Mouse (Mus musculus): ENCODE results near the gene Gm12169.
"Not testable (repeated sequence)": the region's sequence is repeated elsewhere in the genome, so short reads cannot be mapped to it uniquely, and the experiment has no call there.

Gm12169 gene

DNA sequence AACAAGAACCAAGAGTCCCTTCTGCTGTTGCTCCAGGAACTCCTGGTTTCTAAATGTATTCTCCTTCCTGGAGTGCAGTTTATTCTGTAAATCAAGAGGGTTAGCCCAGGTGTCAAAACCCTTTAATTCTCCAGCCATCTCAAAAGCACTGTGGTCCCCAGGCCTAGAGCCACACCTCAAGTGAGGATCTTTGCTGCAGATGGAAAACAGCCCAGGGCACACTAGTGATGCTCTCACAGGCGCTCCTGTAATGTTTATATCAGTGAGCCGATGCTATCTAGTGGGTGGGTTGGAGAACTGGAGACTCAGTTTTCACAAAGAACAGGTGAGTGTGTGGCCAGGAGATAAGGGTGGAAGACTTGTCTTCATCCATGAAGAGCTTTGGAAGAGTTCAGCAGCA, at the start of gene Gm12169:
TSS of gene Gm12169 (plus strand) at position 301 of the 400 bp plus-strand sequence.
- DNase-seq, result no peak

DNA sequence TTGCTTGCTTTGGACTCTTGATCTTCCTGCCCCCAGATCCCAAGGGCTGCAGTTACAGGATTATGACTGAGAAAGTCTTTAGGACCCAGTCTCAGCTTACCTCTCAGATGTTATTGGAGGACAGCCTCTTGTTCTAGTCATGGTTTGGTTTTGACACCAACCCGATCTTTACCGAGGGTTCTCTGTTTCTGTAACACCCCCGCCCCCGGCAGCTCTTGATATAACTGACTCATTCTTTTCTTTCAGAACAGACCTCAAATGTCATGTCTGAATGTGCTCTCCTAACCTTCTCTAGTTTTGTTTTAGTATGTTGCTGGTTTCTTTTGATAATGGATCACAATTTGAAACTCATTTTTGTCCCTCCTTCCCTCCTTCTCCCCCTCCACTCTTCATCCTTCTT, 49.8 kb upstream of the Gm12169 start:
- DNase-seq, result no peak

DNA sequence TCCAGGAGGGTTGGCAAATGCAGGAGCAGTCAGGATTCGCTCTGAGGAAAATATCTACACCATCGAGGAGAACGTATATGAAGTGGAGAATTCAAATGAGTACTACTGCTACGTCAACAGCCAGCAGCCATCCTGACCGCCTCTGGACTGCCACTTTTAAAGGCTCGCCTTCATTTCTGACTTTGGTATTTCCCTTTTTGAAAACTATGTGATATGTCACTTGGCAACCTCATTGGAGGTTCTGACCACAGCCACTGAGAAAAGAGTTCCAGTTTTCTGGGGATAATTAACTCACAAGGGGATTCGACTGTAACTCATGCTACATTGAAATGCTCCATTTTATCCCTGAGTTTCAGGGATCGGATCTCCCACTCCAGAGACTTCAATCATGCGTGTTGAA, 44.7 kb upstream of the Gm12169 start:
- DNase-seq, result no peak

DNA sequence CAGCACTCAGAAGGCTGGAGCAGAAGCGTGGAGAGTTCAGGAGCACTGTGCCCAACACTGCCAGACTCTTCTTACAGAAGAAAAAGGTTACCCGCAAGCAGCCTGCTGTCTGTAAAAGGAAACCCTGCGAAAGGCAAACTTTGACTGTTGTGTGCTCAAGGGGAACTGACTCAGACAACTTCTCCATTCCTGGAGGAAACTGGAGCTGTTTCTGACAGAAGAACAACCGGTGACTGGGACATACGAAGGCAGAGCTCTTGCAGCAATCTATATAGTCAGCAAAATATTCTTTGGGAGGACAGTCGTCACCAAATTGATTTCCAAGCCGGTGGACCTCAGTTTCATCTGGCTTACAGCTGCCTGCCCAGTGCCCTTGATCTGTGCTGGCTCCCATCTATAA, 43.5 kb upstream of the Gm12169 start:
- DNase-seq, result no peak

DNA sequence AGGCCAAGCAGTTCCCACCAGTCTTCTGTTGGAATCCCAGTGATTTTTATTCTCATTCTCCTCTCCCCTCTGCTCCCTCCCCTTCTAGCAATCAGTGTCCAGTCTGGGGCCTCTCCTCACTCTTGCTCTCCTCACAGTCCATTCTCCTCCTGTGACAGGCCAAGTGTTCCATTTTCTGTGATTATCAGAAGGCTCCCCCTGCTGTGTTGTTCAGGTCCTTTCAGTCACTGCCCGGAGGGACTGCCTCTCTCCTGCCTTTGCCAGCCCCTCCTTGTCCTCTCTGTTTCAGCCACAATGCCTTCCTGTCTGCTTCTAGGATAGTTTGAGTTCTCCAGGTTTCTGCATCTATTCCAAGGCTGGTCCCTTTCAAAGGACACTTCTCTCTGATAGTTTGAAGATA, 35.8 kb upstream of the Gm12169 start:
- DNase-seq, result no peak

DNA sequence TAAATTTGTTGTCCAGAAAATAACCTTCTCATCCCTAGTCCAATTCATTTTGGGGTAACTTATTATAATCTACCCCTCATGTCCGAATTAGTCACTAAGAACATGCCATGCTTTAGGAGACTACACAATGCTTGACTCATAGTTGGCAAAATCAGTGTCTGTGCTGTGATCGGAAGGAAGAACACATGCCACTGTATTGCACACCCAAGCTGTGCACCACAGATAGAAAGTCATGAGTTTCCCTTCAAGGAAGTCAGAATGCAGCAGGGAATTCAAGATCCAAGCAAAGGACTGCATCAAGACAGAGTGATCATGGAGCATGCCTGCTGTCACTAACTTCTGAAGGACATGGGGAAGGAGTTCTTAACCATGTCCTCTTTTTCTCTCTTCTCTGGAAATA, 35.4 kb upstream of the Gm12169 start:
- no peak for DNase-seq

DNA sequence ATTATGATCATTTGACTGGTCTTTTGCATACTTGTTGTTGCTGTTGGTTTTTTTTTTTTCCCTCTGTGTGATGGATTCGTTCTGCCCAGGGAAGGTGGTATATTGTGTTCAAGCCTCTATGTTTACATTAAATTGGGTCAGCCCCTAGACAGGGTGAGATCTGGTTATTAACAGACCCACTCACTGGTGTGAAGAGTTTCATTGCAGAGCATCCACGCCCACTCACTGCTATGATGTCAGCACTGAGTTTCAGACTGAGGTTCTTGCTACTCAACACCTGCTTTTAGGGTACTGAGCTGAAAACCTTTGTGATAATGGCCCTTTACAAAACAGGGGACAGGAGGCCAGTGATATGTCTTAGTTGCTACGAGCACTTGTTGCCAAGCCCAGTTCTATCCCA, 16.9 kb upstream of the Gm12169 start:
- no peak for DNase-seq

DNA sequence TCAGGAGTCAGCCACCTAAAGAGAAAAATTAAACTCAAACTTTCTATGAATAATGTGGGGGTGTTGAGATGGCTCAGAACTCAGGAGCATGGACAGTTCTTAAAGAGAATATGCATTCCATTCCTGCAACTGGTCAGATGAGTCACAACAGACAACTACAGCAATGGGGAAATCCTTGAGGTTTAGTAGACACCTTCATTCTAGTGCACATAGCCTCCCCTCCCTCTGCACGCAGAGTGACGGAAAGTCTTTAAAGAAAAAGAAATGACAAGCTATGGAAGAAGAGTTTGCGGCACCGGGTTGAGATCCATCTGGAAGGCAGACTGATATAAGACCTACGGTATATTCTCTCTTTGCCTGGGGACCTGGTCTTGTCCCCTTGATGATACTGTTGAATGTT, 14.1 kb upstream of the Gm12169 start:
- DNase-seq, result no peak

DNA sequence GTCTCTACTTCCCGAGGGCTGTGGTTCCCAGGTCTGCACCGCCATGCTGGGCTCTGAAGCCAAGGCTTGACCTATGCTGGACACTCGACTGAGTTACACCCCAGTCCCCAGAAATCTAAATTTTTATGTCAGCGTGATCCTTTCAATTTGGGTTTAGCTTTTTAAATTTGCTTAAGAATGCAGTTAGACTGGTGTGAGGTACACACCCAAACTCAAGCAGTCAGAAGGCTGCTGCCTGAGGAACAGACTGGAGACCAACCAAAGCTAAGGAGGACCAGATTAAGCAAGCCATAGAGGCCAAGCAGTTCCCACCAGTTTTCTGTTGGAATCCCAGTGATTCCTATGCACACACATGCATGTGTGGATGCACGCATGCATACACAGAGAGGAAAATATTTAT, 2.7 kb upstream of the Gm12169 start:
- DNase-seq, result not testable (repeated sequence)

DNA sequence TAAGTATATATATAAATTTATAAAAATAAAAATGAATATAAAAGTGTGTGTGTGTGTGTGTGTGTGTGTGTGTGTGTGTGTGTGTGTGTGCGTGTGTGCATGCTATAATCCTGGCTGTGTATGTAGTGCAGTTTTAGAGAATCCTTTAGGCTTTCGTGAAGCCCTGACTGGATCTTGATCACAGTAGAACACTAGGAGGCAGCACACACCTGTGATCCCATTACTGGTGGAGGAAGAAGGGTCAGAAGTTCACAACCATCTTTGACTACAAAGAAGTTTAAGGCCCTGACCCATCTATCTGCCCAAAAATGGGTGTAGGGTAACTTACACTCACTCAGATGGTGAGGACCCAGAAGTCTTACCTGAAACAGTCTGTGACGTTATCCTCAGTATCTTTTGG, 1.3 kb upstream of the Gm12169 start:
- DNase-seq, result no peak

DNA sequence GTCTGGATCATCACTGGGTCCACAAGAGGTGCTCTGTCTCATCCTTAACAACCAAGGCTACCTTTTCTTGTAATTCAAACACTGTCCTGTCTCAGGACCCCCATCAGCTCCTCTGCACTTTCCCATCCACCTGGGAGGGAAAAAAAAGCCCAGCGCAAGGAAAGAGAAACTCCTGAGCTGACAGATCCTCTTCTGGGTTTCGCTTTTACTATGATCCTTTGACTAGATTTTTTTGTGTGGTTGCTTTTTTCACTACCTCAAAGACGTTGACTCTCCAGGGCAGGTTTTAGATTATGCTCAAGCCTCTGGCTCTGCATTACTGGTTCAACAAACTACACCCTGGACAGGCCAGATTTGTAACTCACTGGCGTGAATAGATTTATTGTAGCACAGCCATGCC, 6.1 kb downstream of the Gm12169 start:
- DNase-seq, result no peak

DNA sequence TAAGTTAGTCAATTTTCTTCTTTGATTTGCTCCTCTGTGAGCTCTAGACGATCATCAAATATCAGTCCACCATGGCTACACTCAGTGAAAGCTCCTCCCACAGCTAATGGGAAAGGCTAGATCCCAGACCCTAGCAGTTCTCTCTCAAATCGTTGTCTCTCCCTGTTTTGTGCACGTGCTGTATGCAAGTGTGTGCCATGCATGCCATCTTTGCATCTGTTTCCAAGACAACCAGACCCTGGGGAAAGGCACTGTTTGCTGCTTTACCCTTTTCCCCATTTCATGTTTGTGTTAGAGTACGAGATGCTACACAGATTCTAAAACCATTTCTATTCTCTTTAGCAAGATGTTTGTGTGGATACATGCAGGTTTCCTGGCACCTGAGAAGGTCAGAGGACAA, 13.0 kb downstream of the Gm12169 start:
- DNase-seq, result no peak

DNA sequence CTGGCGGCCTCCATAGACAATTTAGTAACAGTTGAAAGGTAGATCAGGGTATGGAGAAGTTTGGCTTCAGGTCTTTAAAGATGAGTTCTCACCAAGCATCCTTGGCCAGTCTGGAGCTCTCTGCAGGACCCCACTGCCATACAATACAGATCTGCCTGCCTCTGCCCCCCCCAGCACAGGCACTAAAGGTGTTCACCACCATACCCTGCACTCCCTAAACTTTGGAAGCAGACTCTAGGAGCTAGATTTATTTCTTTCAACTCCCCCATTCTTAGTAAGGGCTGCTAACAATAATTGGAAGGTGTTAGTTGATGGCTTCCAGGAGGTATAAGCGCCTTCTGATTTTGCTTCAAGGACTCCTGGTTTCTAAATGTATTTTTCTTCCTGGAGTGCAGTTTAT, 19.5 kb downstream of the Gm12169 start:
- no peak for DNase-seq

DNA sequence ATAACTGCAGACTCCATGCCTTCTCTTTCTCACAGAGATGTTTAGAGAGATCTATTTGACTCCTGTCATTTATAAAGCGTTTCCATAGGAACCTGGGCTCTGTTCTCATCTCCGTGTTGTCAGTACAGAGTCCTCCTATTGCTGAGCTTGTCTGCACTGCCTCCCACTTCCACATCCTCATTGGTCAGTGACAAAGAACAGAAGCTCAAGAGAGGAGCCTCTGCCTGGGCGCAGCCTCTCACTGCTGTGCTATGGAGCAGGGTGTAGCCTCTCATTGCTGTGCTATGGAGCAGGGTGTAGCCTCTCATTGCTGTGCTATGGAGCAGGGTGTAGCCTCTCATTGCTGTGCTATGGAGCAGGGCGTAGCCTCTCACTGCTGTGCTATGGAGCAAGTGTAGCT, 25.7 kb downstream of the Gm12169 start:
- no peak for DNase-seq

DNA sequence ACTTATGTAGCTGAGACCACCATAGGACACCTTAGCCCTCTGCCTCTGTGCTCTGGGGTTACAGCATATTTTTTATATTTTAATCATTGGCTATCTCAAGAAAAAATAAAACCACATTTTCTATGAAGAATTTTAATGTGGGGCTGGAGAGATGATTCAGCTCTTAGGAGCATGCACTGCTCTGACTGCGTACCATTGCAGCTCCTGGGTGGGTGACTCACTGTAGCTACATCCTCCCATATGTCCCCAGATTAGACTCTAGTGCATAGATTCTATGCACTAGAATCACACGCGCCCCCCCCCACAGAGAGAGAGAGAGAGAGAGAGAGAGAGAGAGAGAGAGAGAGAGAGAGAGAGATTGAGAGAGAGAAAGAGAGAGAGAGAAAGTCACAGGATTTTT, 28.7 kb downstream of the Gm12169 start:
- no peak for DNase-seq

DNA sequence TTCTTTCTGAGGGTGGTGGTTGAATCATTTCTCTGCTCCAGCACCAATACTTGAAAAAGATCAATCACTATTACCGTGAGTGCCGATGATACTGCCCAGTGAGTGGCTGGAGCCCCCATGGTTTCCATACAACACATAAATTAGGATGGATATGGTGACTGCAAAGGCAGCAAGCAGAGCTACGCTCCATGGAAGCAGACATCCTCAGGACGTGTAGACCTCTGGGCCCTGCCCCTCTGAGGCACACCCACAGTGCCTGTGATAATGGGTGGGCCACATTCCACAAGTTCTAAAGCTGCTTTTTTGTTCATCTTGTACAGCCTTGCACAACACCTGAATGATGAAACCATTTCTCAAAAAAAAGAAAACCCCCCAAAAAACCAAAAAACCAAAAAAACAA, 37.1 kb downstream of the Gm12169 start:
- DNase-seq, result no peak

DNA sequence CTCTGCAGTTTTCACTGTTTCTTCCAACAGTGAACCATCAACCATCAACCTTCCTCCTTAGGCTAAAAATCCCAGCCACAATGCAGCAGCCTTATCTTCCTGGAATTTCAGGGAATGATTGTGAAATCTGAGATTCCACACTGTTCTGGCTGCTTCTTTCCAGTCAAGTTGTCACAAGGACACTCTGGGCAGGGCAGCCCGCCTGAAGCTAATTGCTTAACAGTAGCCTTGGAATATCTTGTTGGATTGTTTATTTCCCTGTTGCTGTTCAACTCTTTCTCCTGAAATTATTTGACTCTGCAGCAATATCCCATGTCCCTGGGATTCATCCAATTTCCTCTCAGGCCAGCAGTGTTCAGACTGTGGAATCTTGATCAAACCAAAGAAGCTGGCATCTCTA, 40.7 kb downstream of the Gm12169 start:
- no peak for DNase-seq

DNA sequence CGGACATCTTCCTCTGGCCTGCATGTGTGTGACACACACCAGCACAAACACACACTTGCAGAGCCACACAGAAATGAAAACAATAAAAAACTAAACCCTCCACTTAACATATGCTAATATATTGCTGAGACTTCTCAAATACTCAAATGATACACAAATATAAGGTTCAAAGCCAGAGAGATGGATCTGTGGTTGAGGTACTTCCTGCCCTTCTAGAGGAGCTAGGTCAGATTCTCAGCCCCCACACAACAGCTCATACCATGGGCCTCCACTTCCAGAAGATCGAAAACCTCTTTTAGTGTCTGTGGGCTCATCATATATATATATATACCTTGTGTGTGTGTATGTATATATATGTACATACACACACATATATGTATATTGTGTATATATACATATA, 42.0 kb downstream of the Gm12169 start:
- no peak for DNase-seq

DNA sequence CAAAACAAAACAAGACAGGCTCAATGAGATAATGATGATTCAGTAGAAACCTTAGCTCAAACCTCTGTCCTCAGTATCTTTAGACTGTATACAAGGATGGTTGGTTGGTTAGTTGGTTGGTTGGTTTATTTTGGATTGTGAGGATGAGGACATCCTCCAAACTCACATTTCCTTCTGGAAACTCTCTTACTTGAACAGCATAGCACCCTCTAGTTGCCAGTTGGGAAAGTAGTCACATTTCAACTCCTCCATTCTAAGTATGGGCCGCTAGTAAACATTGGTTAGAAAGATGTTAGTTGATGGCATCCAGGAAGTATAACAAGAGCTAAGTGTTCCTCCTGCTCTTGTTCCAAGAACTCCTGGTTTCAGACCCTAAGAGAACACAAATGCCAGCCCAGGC, 45.1 kb downstream of the Gm12169 start:
- no peak for DNase-seq

DNA sequence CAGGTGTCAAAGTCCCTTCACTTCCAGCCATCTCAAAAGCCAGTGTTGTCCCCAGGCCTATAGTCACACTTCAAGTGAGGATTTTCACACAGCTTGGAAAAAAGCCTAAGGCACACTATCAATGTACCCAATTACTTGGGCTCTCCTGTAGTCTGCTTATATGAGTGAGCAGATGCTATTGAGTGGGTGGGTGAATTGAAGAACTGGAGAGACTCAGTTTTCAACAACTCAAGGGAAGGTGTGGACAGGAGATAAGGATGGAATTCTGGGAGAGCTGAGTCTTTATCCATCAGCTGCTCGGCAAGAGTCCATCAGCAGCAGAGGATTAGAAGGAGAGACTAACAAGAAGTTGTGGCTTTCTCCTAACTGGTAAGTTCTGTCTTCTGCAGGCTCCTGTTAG, 47.3 kb downstream of the Gm12169 start, which contains the start of gene BC053393:
TSS of gene BC053393 (plus strand) at position 210 of the 400 bp plus-strand sequence.
- DNase-seq, result no peak

DNA sequence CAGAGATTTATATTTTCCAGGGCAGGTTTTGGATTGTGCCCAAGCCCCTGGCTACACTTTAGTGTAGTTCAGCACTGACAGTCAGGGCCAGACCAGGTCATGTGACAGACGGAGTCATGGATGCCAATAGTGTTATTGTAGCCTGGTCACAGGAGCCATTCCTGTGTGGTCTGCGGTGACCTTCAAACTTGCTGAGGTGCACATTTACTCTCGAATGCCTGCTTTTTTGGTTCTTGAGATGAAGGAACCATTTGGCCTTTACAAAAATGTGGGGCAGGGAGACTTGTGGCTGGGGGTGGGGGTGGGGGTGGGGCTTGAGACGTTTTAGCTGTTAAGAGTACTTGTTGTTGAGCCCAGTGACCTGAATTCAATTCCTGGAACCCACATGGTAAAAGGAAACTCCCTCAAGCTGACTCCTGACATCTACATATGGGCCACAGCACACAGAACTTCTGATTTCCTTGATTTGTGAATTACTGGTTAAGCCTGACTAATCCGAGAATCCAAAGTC, 54.8 kb downstream of the Gm12169 start:
- DNase-seq, result no peak

DNA sequence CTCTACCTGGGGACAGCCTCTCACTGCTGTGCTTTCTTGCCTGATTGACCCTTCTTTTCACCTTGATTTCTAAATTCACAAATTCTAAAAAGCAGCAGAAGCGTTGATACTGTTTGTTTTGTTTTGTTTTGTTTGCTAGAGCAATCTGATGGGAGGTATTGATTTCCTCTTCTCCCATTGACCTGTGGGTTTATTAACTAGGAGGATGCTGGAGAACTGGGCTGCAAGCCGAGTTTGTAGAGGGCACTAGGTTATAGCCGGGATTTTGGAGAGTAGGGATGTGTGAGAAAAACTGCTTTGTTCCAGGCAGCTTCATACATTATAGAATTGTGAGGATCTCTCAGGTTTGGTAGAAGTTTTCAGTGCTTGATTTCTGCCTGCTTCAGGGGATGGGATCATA, 56.4 kb downstream of the Gm12169 start:
- DNase-seq, result no peak

DNA sequence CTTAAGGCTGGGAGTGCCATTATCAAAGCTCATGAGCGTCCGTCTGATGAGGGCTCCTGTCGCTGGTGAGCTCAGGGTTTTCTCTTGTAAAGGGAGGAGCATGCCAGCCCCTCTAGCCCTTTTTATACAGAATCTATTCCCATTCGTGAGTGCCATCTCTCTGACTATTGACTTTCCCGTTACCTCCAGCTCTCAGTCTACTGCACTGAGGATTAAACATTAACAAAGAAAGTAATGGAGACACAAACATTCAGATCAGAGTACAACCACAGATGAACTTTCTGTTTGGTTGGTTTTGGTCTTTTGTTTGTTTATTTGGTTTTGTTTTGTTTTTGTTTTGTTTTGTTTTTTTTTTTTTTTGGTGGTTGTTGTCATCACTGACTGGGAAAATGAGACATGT, 58.7 kb downstream of the Gm12169 start:
- DNase-seq, result no peak
